Mouse (Mus musculus) hindbrain, embryonic 12.5 days (tissue): ENCODE measurements around the gene Rhbdl2. TPM values are rescaled to one million over a fixed set of nuclear protein-coding genes. Genes with fewer than 3 reads are reported as not detected.

Source experiments
- ATAC-seq: fragments of 200-750 bp; cut with Nextera tagmentation; 2 replicates; pipeline ENCODE4 v1.8.0; 2017; ENCODE audit warnings: moderate TSS enrichment; ENCODE audit not compliant: low FRiP score
- H3K27ac ChIP-seq: fragments of 300-500 bp; sonication (generic); 2 replicates; pipeline ENCODE4 v1.5.1; 2016; ENCODE audit warnings: mild to moderate bottlenecking
- H3K27me3 ChIP-seq: fragments of 300-500 bp; sonication (generic); 2 replicates; pipeline ENCODE4 v1.6.1; 2016; ENCODE audit warnings: mild to moderate bottlenecking
- H3K36me3 ChIP-seq: fragments of 300-500 bp; sonication (generic); 2 replicates; pipeline ENCODE4 v1.6.1; 2016; ENCODE audit warnings: mild to moderate bottlenecking
- H3K4me1 ChIP-seq: fragments of 300-500 bp; sonication (generic); 2 replicates; pipeline ENCODE4 v1.6.1; 2016
- H3K4me2 ChIP-seq: fragments of 300-500 bp; sonication (generic); replicated peaks from 2 replicates; pipeline ENCODE4 v1.6.1; 2016; ENCODE audit warnings: mild to moderate bottlenecking
- H3K4me3 ChIP-seq: fragments of 300-500 bp; sonication (generic); 2 replicates; pipeline ENCODE4 v1.5.1; 2016; ENCODE audit warnings: mild to moderate bottlenecking
- H3K9ac ChIP-seq: fragments of 300-500 bp; sonication (generic); 2 replicates; pipeline ENCODE4 v1.6.1; 2016; ENCODE audit warnings: mild to moderate bottlenecking, moderate library complexity
- H3K9me3 ChIP-seq: fragments of 300-500 bp; sonication (generic); replicated peaks from 2 replicates; pipeline ENCODE4 v1.6.1; 2016; ENCODE audit warnings: mild to moderate bottlenecking
- WGBS: fragments of 180-500 bp; shearing (Covaris S2); methylation state at CpG from one replicate; pipeline ENCODE4 v1.1.7; 2016; 5-methylcytosine and 5-hydroxymethylcytosine counted together
- polyA plus RNA-seq: library from polyadenylated mRNA; unstranded; fragments of >200 nt; fragmentation: Nextera tagmentation; extraction: Ambion mirVana; gene quantifications from 2 replicates; pipeline ENCODE4 v1.2.1, GENCODE M21; 2016

Rhbdl2 gene
- polyA plus RNA-seq: 0.40 and 0.77 TPM in 2 replicates

GRCm38 (mm10) chr4:123787191-123787985, at the start of gene Rhbdl2:
Gene Rhbdl2, plus strand, starts transcription at chr4:123787874.
- no peak within 1 kb of the TSS for H3K9ac ChIP-seq
- no peaks in the 10 kb centered on the region for H3K36me3 ChIP-seq
- WGBS: 38% methylated on average over 12 of the region's 12 CpGs
- 0 out of 2 replicates have a peak, but pooled peaks cover 4% of the 10 kb centered on the region for H3K4me1 ChIP-seq
- H3K4me2 ChIP-seq: no peak within 1 kb of the TSS
- ATAC-seq: 0 out of 2 replicates have a peak, but pooled peaks have one; percentile 54
- H3K27me3 ChIP-seq: no peaks in the 10 kb centered on the region
- no peak within 1 kb of the TSS for H3K27ac ChIP-seq
- no peaks in the 10 kb centered on the region for H3K9me3 ChIP-seq
- no peak within 1 kb of the TSS for H3K4me3 ChIP-seq

- Histone ChIP-seq H3K9ac (no peak overlapping the region), H3K4me2 (no peak overlapping the region), H3K9me3 (no peaks in the 10 kb centered on the region), H3K4me3 (no peak overlapping the region), H3K36me3 (peaks cover 71% of the 10 kb centered on the region), H3K27ac (no peak overlapping the region), H3K27me3 (no peaks in the 10 kb centered on the region), H3K4me1 (no peaks in the 10 kb centered on the region)
- WGBS: 95% methylated on average over 4 of the region's 4 CpGs
- ATAC-seq: no peak
These were observed 49.0 kb upstream of the Rhbdl2 start for GRCm38 (mm10) chr4:123738708-123739107.

- Histone ChIP-seq H3K4me2 (no peak overlapping the region), H3K4me1 (peaks cover 11% of the 10 kb centered on the region)
These were observed 44.8 kb upstream of the Rhbdl2 start for GRCm38 (mm10) chr4:123742891-123743290.

GRCm38 (mm10) chr4:123745221-123745775, 42.4 kb upstream of the Rhbdl2 start:
- no peak for ATAC-seq
- no peaks in the 10 kb centered on the region for H3K9me3 ChIP-seq
- no peaks in the 10 kb centered on the region for H3K27me3 ChIP-seq
- WGBS: 92% methylated on average over 4 of the region's 4 CpGs
- H3K4me1 ChIP-seq: peaks cover 22% of the 10 kb centered on the region
- H3K27ac ChIP-seq: no peak overlapping the region
- H3K4me2 ChIP-seq: no peak overlapping the region
- no peak overlapping the region for H3K4me3 ChIP-seq
- H3K9ac ChIP-seq: no peak overlapping the region
- peaks cover 30% of the 10 kb centered on the region for H3K36me3 ChIP-seq

More at GRCm38 (mm10) chr4:123742891-123743290, 44.8 kb upstream of the Rhbdl2 start:
- Histone ChIP-seq H3K9me3 (no peaks in the 10 kb centered on the region), H3K9ac (no peak overlapping the region), H3K27ac (no peak overlapping the region), H3K36me3 (peaks cover 52% of the 10 kb centered on the region), H3K27me3 (no peaks in the 10 kb centered on the region), H3K4me3 (no peak overlapping the region)
- ATAC-seq: no peak
- 92% methylated on average over 1 of the region's 1 CpGs for WGBS

GRCm38 (mm10) chr4:123748726-123749415, 38.8 kb upstream of the Rhbdl2 start:
- Histone ChIP-seq H3K9me3 (no peaks in the 10 kb centered on the region), H3K4me3 (peak overlapping the region; percentile 100), H3K9ac (peak overlapping the region; percentile 94), H3K27ac (peak overlapping the region; percentile 98; the same call in 1 of the 2 replicates), H3K36me3 (0 out of 2 replicates have a peak, but pooled peaks cover 3% of the 10 kb centered on the region), H3K4me2 (peak overlapping the region; percentile 62), H3K27me3 (no peaks in the 10 kb centered on the region), H3K4me1 (peaks cover 22% of the 10 kb centered on the region)
- WGBS: 22% methylated on average over 10 of the region's 10 CpGs
- no peak for ATAC-seq

GRCm38 (mm10) chr4:123749484-123750130, 38.1 kb upstream of the Rhbdl2 start:
- Histone ChIP-seq H3K4me1 (peaks cover 22% of the 10 kb centered on the region), H3K27me3 (no peaks in the 10 kb centered on the region), H3K27ac (peak overlapping the region; percentile 98), H3K9me3 (no peaks in the 10 kb centered on the region), H3K9ac (peak overlapping the region; percentile 94), H3K4me3 (peak overlapping the region; percentile 100), H3K36me3 (0 out of 2 replicates have a peak, but pooled peaks cover 3% of the 10 kb centered on the region), H3K4me2 (peak overlapping the region; percentile 62)
- WGBS: under 1% methylated on average over 55 of the region's 55 CpGs
- ATAC-seq: peak; percentile 78

GRCm38 (mm10) chr4:123750152-123750651, 37.5 kb upstream of the Rhbdl2 start, which contains the start of gene Akirin1:
Gene Akirin1, minus strand, starts transcription at chr4:123750345.
- Histone ChIP-seq H3K9me3 (no peaks in the 10 kb centered on the region), H3K4me3 (peak within 1 kb of the TSS; percentile 100), H3K4me1 (peaks cover 22% of the 10 kb centered on the region), H3K27me3 (no peaks in the 10 kb centered on the region), H3K27ac (peak within 1 kb of the TSS; percentile 98), H3K9ac (peak within 1 kb of the TSS; percentile 94), H3K36me3 (0 out of 2 replicates have a peak, but pooled peaks cover 3% of the 10 kb centered on the region), H3K4me2 (peak within 1 kb of the TSS; percentile 62)
- peak; percentile 99 for ATAC-seq
- WGBS: under 1% methylated on average over 34 of the region's 46 CpGs

GRCm38 (mm10) chr4:123750707-123751312, 36.9 kb upstream of the Rhbdl2 start:
- Histone ChIP-seq H3K27ac (0 out of 2 replicates have a peak overlapping the region, but pooled peaks have one; percentile 98), H3K4me1 (peaks cover 19% of the 10 kb centered on the region)

GRCm38 (mm10) chr4:123758306-123758705, 29.4 kb upstream of the Rhbdl2 start:
- H3K27me3 ChIP-seq: no peaks in the 10 kb centered on the region
- no peak overlapping the region for H3K27ac ChIP-seq
- no peak overlapping the region for H3K9ac ChIP-seq
- WGBS: 52% methylated on average over 4 of the region's 4 CpGs
- H3K4me2 ChIP-seq: no peak overlapping the region
- ATAC-seq: no peak
- no peak overlapping the region for H3K4me3 ChIP-seq
- H3K9me3 ChIP-seq: no peaks in the 10 kb centered on the region
- H3K4me1 ChIP-seq: no peaks in the 10 kb centered on the region
- H3K36me3 ChIP-seq: no peaks in the 10 kb centered on the region

More at GRCm38 (mm10) chr4:123750707-123751312, 36.9 kb upstream of the Rhbdl2 start:
- peak overlapping the region; percentile 94; the same call in 1 of the 2 replicates for H3K9ac ChIP-seq
- H3K9me3 ChIP-seq: no peaks in the 10 kb centered on the region
- WGBS: 2% methylated on average over 8 of the region's 8 CpGs
- no peaks in the 10 kb centered on the region for H3K27me3 ChIP-seq
- peak overlapping the region; percentile 62 for H3K4me2 ChIP-seq
- ATAC-seq: no peak
- peak overlapping the region; percentile 100 for H3K4me3 ChIP-seq
- H3K36me3 ChIP-seq: 0 out of 2 replicates have a peak, but pooled peaks cover 3% of the 10 kb centered on the region

GRCm38 (mm10) chr4:123765071-123765470, 22.6 kb upstream of the Rhbdl2 start:
- Histone ChIP-seq H3K9ac (no peak overlapping the region), H3K36me3 (no peaks in the 10 kb centered on the region), H3K4me1 (no peaks in the 10 kb centered on the region), H3K9me3 (no peaks in the 10 kb centered on the region), H3K27me3 (no peaks in the 10 kb centered on the region), H3K4me3 (no peak overlapping the region), H3K4me2 (no peak overlapping the region), H3K27ac (no peak overlapping the region)
- ATAC-seq: no peak
- 82% methylated on average over 6 of the region's 6 CpGs for WGBS

GRCm38 (mm10) chr4:123767807-123768206, 19.9 kb upstream of the Rhbdl2 start:
- 85% methylated on average over 3 of the region's 3 CpGs for WGBS
- Histone ChIP-seq H3K9ac (no peak overlapping the region), H3K9me3 (no peaks in the 10 kb centered on the region), H3K27me3 (no peaks in the 10 kb centered on the region), H3K27ac (no peak overlapping the region), H3K4me3 (no peak overlapping the region), H3K4me2 (no peak overlapping the region), H3K4me1 (no peaks in the 10 kb centered on the region), H3K36me3 (no peaks in the 10 kb centered on the region)
- no peak for ATAC-seq
